Mouse (Mus musculus): Measurements from ENCODE around the gene Necab3.

Necab3 gene

DNA sequence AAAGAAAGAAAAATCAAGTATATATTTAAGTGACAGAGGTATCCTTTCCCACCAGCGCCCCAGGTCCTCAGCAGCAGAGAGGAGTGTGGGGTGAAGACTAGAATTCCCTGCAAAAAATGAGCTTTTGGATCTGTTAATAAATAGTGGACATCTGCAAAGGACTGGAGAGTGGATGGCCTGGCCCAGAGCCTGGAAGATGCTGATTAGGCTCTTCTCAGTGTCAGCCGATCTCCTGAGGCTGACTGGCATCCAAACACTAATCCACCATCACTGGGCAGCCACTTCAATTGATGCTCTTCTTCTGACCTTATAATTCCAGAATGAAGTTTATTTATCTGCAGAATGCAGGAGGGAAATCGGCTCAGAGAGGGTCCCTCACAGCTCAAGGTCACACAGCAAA lies 14.3 kb upstream of the Necab3 start:
- CTCF ChIA-PET: no interaction called here

DNA sequence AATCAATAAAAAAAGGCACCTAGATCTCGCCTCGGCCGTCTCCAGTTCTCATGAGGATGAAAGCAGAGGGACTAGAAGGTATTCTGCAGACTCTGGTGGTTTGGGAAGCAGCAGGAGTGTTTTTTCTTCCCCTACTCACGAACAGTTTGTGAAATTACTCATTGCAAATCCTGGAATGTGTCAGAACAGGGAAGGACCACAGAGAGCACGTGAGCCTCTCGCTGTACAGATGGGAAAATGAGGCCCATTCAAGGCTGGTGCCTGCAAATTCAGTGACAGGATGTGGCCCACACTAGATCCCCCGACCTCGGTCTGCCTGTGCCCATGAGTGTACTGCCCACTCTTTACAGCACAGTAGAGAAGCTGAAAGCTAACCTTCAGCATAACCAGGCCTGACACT lies 13.3 kb upstream of the Necab3 start:
- CTCF ChIA-PET: no interaction called here

DNA sequence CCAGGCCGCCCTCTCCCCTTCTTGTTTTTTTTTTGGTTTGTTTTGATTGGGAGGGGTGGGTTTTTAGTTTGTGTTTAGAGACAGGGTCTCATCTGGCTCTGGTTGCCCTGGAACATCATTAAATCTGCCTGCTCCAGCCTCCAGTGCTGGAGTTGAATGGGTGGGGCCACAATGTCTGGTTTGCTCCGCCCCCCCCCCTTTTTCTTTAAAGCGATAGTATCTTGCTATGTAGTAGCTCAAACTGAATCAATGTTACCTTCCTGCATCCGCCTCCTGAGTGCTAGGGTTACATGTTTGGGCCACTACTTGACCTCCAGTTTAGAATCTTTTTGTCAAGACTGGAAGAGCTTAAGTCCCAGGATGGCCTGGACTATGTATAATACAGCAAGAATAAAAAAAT lies 12.6 kb upstream of the Necab3 start:
- CTCF ChIA-PET: no interaction called here

DNA sequence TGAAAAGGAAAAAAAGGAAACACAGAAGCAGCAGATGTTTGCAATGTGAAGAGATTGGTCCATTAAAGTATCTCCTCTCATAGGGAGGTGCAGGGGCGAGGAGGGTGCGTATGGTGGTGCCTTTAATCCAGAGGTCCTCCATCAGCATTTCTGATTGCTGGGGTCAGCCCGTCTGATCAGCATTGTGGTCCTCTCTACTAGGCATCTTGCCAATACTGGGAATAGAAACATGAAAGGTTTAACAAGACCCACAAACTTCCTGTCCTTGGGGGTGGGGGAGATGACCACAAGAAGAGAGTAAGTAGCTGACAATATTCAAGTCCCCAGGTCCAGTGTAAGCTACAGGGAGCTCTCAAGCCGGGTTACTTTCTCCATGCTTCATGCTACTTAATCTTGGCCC lies 12.0 kb upstream of the Necab3 start:
- CTCF ChIA-PET: no interaction called here

DNA sequence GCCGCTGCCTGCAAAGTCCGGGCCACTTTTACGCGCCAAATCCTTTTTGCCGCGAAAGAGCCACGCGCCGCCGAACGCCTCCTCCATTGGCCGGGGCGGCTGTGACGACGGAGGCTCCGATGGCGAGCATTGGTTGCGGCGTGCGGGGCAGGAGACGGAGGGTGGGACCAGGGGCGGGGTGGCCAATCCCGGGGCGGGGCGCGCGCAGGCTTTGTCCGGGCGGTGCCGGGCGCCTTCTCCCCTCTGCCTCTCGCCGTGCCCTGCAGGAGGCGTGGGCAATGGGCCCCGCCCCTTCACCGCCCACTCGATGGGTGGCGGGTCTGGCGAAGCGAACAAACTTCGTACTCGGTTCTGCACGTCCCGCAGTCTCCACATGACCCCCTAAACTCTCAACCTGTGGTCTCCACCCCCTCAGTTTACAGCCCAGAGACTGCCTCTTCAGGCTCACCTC lies 11.2 kb upstream of the Necab3 start, which contains the start of gene E2f1:
TSS of gene E2f1 (minus strand) at position 57 of the 451 bp plus-strand sequence.
- CTCF ChIA-PET: no interaction called here

DNA sequence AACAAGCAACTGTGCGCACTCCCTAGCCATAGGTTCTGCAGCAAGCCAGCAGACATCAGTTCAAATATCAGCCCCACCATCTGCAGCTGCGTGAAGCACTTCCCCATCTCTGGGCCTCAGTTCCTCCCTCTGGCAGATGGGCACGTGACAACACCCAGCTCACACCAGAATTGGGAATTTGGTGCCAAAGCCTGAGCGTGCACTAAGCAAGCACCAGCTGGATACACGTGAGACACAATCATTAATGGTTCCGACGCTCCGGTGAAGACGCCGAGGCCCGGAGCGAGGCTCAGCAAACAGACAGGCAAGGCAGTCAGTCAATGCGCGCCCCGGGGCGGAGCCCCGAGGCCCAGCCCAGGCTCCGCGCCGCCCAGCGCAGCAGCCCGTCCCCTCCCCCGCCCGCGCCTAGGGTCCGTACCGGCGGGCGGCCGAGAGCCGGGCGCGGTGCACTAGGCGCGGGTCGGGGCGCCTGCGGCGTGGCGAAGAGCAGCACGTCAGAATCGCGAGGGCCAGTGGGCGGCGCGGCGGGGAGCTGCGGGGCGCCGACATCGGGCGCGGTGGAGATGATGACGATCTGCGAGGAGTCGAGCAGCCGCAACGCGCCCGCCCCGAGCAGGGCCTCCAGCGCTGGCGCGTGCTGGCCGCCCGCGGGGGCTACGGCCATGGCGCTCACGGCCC lies 10.5 kb upstream of the Necab3 start:
- CTCF ChIA-PET: interaction anchor here (0.6 to 1.0 kb wide), 2 partner anchors 60 to 161 kb away, joined by 4 to 9 read pairs; partner anchors contain the start of gene Snta1

DNA sequence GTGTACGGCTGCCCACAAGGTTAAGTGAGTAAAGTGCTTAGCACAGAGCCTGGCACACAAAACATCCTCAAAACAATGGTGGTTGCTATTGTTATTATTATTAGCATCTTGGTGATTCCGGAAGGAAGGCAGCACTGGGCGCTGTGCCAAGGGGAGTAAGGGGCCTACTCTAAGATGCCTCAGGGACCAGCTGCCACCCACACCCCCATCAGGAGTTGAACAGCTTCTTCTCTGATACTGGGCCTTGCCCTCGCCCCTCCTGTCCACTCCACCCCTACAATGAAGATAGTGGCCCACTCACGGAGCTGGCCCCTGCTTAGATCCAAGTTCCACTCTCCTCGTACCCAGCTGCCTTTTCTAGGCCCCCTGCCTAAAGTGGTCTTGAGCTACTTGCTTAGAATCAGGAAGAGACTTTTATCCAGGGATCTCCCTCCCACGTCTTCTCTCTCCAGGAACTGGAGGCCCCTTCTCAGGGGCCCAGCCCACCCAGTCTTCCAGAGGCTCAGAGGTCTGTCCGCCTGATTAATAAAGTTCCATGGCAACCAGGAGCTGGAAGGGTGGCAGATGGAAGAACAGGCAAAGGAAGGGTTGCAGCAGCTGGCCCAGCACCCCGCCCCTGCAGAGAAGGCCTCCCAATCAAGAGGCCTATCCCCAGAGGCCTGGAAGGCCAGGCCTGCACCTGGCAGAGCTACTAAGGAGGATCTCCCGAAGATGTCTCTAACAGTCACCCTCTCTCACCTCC lies 9.8 kb upstream of the Necab3 start:
- CTCF ChIA-PET: interaction anchor here (0.6 to 1.0 kb wide), 2 partner anchors 59 to 161 kb away, joined by 4 to 9 read pairs; partner anchors contain the start of gene Snta1

DNA sequence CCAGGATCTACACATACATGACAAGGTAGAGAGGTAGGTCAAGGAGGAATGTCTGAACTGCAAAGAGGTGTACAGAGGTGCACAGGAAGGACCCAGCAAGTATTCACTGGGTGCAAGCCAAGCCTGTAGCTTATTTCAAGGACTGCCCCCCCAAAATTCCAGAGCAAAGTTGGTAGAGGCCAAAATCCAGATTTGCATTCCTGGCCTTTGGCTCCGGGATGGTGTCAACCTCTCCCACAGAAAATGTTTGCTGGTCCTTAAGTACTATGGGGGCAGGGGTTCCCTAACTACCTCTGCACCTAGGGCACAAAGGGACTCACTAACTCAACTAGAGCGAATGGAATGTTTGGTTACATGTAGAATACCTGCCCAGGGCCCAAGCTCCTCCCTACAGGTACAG lies 9.1 kb upstream of the Necab3 start:
- CTCF ChIA-PET: interaction anchor here (0.6 kb wide), 1 partner anchor 1434 kb away, joined by 6 read pairs; no protein-coding TSS in a partner anchor

DNA sequence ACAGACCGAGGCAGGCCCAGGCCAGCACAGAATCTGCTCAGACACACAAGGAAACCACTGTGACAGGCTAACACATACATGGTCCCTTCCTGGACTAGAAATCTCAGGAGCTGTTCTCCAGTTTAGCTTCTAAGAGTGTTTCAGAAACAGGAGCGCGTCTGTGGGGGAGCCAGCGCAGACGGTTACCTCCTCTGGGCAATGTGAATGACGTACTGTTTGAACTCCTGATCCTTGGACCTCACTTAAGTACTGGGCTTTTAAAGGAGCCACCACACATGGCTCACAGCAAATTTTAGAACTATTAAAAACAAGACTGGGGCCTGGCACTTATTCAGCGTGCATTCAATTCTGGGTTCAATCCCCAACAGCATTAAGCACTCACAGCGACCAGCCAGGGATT lies 8.0 kb upstream of the Necab3 start:
- CTCF ChIA-PET: interaction anchor here (0.5 to 1.6 kb wide), 2 partner anchors 46 to 218 kb away, joined by 3 read pairs; partner anchors contain the start of gene Zfp341

DNA sequence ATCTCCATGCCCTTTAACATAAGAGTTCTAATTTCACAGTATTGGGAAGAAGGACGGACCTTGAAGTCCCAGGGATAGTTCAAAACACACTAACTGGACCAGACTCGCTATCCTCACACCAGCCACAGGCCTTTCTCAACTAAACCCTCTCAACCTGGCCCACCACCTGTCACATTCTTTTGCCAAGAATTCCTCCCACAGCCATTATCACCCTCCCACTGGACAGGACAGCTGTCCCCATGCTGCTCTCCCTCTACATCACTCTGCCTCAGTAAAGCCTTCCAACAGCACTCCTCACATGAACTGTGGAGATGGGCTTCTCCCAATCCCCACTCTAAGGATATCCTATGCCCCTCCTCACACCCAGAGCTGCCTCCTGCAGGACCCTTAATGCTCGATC lies 6.9 kb upstream of the Necab3 start:
- CTCF ChIA-PET: interaction anchor here (1.6 kb wide), 1 partner anchor 47 kb away, joined by 3 read pairs; the partner anchor contains the start of gene Zfp341

DNA sequence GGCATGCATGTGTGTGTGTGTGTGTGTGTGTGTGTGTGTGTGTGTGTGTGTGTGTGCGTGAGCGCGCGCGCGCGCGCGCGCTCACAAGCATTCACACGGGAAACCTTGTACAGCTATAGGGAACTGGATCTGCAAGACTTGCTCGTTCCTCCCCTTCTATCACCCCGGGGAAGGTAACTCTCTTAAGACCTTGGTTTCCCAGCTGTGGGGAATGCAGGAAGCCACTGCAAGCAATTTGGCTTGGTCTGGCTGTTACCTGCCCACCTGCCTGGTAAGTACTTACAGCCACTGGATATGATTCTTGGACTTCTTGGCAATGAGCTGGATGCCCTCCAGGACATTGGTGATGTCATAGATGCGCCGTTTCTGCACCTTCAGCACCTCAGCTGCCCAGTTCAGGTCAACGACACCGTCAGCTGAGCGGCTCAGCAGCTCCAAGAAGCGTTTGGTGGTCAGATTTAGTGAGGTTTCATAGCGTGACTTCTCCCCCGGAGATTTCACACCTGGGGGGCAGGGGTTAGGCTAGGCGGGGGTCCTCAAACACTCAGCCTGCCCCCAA lies 5.0 kb upstream of the Necab3 start:
- CTCF ChIA-PET: interaction anchor here (0.8 kb wide), 1 partner anchor 21 kb away, joined by 4 read pairs; no protein-coding TSS in a partner anchor

DNA sequence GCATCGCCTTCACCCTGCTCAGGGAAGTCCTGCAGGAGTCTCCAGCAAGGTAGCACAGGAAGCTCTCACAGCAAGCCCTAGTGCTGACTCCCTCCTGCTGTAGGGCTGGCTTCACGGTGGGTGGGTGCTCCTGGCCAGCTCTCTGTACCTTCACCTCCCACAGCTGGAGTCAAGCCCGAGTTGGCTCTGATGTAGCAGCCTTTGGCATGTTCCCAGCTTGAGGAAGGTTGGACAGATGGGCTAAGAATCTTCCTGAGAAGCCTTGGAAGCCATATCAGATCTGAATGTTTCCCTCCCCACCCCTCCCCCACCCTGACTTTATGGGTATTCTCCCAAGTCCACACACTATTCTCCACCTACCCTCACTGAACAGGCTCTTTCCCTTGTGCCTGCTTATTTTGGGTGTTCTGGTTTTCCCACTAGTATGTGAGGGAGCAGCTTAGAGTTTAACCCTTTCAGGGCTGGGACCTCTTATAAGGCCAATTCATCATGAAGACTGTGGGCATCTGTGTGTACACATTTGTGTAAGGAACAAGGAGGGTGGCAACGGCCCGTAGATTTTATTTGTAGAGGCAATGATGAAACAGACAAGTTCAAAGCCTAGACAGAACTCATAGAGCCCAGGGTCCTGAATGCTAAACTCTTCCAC lies 1.4 kb downstream of the Necab3 start:
- CTCF ChIA-PET: no interaction called here

DNA sequence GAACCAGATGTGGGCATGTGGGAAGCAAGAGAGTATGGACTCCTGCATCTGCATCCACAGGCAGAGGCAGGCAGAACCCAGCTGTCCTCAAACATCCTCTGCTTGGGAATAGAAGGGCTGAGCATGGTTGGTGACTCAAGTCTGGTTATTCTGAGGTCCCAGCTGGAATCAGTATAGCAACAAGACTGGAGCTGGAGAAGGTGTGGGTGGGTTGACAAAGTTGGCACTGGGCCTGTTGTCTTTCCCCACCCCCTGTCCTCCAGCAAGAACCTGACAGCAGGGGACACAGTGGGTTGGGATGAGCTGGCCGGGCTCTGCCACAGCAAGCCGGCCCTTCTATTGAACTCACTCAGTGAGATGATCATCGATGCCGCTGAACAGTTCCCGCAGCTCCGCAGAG lies 3.5 kb downstream of the Necab3 start:
- CTCF ChIA-PET: no interaction called here

DNA sequence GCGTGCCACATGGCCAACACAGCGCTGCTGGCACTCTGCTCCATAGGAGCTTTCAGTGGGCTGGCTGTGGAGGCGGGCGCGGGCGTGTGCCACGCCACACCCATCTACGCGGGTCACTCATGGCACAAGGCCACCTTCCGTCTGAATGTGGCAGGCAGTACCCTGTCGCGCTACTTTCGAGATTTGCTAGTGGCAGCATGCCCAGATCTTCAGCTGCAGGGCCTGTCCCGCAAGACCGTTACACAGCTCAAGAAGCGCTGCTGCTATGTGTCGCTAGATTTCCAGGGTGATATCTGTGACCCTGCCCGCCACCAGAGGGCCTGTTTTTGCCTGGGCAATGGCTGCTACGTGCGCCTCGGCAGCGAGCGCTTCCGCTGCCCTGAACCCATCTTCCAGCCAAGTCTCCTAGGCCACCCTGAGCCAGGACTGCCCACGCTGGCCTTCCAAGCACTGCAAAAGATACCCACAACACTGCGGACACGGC lies 6.2 kb downstream of the Necab3 start:
- CTCF ChIA-PET: no interaction called here

DNA sequence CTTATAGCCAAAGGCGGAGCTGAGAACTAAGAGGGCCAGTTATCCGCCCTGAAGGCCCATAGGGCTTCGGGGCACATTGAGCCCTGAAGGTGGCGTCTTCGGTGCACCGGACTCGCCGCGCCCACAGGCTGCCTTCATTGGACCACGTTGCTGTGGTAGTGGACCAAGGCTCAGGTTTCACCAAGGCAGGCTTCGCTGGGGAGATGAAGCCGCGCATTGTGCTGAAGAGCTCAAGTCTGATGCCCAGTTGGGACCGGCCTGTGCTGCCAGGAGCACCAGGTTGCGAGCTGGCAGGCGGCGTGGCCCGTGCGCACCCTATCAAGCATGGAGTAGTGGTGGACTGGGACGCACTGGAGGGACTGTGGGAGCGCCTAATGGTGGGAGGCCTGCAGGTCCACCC lies 6.8 kb downstream of the Necab3 start:
- CTCF ChIA-PET: no interaction called here

DNA sequence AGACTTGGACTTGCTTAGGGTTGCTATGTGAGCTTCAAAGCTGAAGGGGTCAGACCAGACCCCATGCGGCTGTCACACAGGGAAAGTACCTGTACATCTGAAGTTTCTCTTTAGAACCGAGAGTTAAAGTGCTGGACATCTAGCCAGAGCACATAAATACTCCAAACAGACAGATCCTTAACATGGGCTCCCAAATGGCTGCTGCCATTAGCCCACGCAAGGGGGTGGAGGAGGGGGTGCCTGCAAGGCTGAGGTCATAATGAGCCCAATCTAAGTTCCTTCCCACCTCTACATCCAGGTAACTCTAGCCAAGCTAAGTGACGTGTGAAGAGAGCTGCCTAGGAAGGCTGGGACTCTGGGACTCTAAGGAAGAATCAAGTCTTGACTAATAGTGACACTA lies 7.2 kb downstream of the Necab3 start, which contains the start of gene Actl10:
TSS of gene Actl10 (plus strand) at position 301 of the 400 bp plus-strand sequence.
- CTCF ChIA-PET: no interaction called here

DNA sequence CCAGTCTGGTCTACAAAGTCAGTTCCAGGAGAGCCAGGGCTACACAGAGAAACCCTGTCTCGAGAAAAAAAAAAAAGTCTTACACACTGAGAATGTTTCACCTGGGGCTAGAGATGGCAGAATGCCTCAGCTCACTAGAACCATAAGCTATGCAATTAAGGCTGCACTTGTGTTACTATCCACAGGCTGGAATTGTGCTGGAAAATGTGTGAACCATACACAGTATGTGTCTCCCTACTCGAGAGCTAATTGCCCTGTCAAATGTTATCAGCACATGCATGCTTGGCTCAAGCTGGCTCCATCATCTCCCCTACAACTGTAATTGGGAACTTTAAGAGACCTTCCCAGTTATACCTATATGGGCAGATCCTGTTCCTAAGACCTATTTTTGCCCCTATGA lies 7.8 kb downstream of the Necab3 start:
- CTCF ChIA-PET: no interaction called here

DNA sequence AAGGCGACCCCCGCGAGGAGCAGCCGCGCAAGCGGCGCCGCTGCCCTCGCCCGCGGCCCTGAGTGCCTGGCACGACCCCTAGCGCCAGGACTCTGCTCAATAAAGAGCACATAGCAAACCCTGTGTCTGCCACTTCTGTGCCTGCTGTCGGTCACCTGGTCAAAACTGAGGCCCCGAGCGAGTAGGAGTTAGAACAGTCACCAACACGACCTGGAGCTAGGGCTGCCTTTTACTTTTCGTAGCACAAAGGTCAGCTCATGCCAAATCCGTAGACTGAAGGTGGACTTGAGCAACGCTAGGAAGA lies 8.9 kb downstream of the Necab3 start:
- CTCF ChIA-PET: no interaction called here

DNA sequence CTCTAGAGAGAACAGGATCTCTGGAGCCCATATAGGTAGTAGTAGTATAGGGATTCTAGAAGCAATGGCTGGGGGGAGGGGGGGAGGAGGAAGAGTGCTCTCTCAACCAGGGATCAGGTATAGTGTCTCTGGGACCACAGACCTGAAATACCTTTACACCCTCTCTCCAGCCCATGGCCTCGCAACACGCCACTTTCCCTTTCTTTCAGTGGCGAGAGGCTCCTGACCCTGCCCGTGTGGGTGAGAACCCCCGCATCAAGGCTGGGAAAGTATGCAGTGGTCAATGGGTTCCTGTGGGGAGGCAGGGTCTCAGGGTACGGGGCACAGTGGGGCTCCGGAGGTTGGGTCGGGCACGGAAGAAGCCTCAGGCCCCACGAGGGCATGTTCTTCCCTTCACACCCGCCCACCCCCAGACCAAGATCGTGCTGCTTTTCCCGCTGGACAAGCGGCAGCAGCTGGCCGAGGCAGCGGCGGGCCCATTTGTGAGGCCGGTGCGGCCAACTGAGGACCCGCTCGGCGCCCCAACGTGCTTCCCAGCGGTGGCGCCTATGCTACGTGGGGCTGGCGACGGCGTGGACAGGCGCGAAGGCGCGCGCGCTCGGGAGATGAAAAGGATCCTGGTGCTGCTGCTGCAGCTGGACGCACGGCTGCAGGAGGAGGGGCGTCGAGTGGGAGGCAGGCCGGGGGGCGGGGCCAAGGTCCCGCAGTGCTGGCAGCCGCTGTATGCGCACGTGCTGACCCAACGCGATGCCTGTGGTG lies 9.4 kb downstream of the Necab3 start:
- CTCF ChIA-PET: no interaction called here

DNA sequence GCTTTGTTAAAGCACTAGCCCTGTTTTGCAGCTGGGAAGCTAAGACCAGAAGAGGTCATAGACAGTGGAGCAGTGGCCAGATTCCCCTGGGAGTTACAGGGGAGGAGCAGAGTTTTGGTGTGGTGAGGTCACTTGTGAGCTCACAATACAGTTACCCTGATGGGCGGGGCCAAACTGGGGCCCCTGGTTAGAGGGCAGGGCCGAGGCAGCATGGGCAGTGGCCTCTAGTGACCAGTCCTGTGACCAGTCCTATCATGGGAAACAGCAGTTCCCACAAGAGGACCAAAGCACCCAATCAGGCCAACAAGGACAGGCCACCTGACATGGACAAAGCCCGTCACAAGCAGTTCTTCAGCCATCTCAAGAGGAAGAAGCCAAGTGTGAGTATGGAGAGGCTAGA lies 10.0 kb downstream of the Necab3 start:
- CTCF ChIA-PET: no interaction called here

DNA sequence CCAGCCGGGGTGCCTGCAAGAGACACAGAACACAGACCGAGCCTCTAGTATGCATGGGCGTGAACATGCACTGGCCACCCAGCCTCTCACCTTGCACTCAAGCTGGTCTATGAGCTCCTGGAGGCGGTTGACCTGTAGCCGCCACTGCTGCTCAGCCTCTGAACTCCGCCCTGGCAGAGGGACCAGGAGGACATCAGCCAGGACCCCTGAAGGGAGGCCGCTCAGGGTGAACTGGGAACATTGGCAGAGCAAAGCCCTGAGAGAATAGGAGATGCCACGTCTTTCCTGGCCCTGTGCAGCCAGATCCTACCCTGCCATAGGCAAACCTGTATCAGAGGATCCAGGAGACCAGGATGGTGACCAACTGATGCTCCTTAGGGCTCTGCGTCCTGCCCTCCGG lies 12.0 kb downstream of the Necab3 start, which contains the start of gene 1700003F12Rik:
TSS of gene 1700003F12Rik (plus strand) at position 375 of the 400 bp plus-strand sequence.
- CTCF ChIA-PET: no interaction called here

All from spleen, embryonic (tissue).